Mouse (Mus musculus): ENCODE measurements around the gene Tpcn2.

GRCm38 (mm10) chr7:145291847-145292246 lies 8.0 kb upstream of the Tpcn2 start:
- TF ChIP-seq CTCF (IDR thresholded peaks at IDR 0.05; ENCODE audit: low read depth): no peak
- TF ChIP-seq EP300 (IDR thresholded peaks at IDR 0.05; ENCODE audit: low read depth): no peak
